Mouse (Mus musculus) frontal cortex, postnatal 10 days (tissue): ENCODE measurements around the gene Cyp17a1.

Source experiments
- DNase-seq, 2 experiments: peaks; one replicate each; pipeline ENCODE4 v3.0.0; 2022; ENCODE audit warnings: low spot score in 2 of 2, mixed read lengths in 1 of 2

Cyp17a1 gene

GRCm38 (mm10) chr19:46642136-46642753, 30.7 kb downstream of the Cyp17a1 start:
- no peak for DNase-seq

GRCm38 (mm10) chr19:46641420-46642085, 31.4 kb downstream of the Cyp17a1 start:
- DNase-seq, result no peak

- no peak for DNase-seq
These were observed 32.2 kb downstream of the Cyp17a1 start for GRCm38 (mm10) chr19:46640780-46641179.

- no peak for DNase-seq
These were observed 33.5 kb downstream of the Cyp17a1 start for GRCm38 (mm10) chr19:46639496-46639895.

GRCm38 (mm10) chr19:46639053-46639452, 33.9 kb downstream of the Cyp17a1 start:
- no peak for DNase-seq

GRCm38 (mm10) chr19:46637598-46637997, 35.4 kb downstream of the Cyp17a1 start:
- DNase-seq, result no peak

- DNase-seq, result no peak
These were observed 37.2 kb downstream of the Cyp17a1 start for GRCm38 (mm10) chr19:46635766-46636165.

GRCm38 (mm10) chr19:46631637-46632036, 41.3 kb downstream of the Cyp17a1 start:
- no peak for DNase-seq

- DNase-seq, result no peak
These were observed 43.2 kb downstream of the Cyp17a1 start for GRCm38 (mm10) chr19:46629807-46630206.

GRCm38 (mm10) chr19:46628403-46628802, 44.6 kb downstream of the Cyp17a1 start:
- DNase-seq, result no peak

- no peak for DNase-seq
These were observed 47.5 kb downstream of the Cyp17a1 start for GRCm38 (mm10) chr19:46625519-46625918.

GRCm38 (mm10) chr19:46625015-46625414, 48.0 kb downstream of the Cyp17a1 start:
- DNase-seq, result no peak

GRCm38 (mm10) chr19:46623790-46624772, 48.9 kb downstream of the Cyp17a1 start:
- DNase-seq, result no peak

- DNase-seq, result no peak
These were observed 49.7 kb downstream of the Cyp17a1 start for GRCm38 (mm10) chr19:46623194-46623667.

- no peak for DNase-seq
These were observed 50.2 kb downstream of the Cyp17a1 start for GRCm38 (mm10) chr19:46622659-46623193.

- no peak for DNase-seq
These were observed 51.5 kb downstream of the Cyp17a1 start for GRCm38 (mm10) chr19:46621236-46622183.

GRCm38 (mm10) chr19:46620016-46620808, 52.8 kb downstream of the Cyp17a1 start:
- DNase-seq, result no peak

GRCm38 (mm10) chr19:46619518-46619917, 53.5 kb downstream of the Cyp17a1 start:
- DNase-seq, result no peak

- no peak for DNase-seq
These were observed 54.0 kb downstream of the Cyp17a1 start for GRCm38 (mm10) chr19:46619001-46619400.

- no peak for DNase-seq
These were observed 54.6 kb downstream of the Cyp17a1 start for GRCm38 (mm10) chr19:46618322-46618721.
